Mouse (Mus musculus) embryonic facial prominence, embryonic 11.5 days (tissue): ENCODE measurements around the gene Ubqln4. TPM values are rescaled to one million over a fixed set of nuclear protein-coding genes. Genes with fewer than 3 reads are reported as not detected.

Source experiments
- ATAC-seq: fragments of 200-750 bp; cut with Nextera tagmentation; replicated peaks from 2 replicates; pipeline ENCODE4 v1.8.0; 2017; ENCODE audit warnings: low read depth; ENCODE audit not compliant: insufficient number of reproducible peaks, low FRiP score, low TSS enrichment
- DNase-seq: peaks from one replicate; pipeline ENCODE4 v3.0.0-alpha.2; 2015; ENCODE audit warnings: low spot score
- H3K27ac ChIP-seq: fragments of 300-500 bp; sonication (generic); replicated peaks from 2 replicates; pipeline ENCODE4 v1.5.1; 2014; ENCODE audit warnings: mild to moderate bottlenecking, low read depth, low read length, control low read depth
- H3K27me3 ChIP-seq: fragments of 300-500 bp; sonication (generic); 2 replicates; pipeline ENCODE4 v1.6.1; 2014; ENCODE audit warnings: mild to moderate bottlenecking, low read length, moderate library complexity, mixed read lengths; ENCODE audit not compliant: control insufficient read depth, insufficient read depth
- H3K36me3 ChIP-seq: fragments of 300-500 bp; sonication (generic); replicated peaks from 2 replicates; pipeline ENCODE4 v1.6.1; 2014; ENCODE audit warnings: low read depth, mild to moderate bottlenecking, low read length, moderate library complexity, mixed read lengths; ENCODE audit not compliant: control insufficient read depth, insufficient read depth
- H3K4me1 ChIP-seq: fragments of 300-500 bp; sonication (generic); 2 replicates; pipeline ENCODE4 v1.6.1; 2014; ENCODE audit warnings: low read length, mixed read lengths; ENCODE audit not compliant: control insufficient read depth, insufficient read depth
- H3K4me2 ChIP-seq: fragments of 300-500 bp; sonication (generic); 2 replicates; pipeline ENCODE4 v1.6.1; 2014; ENCODE audit warnings: low read depth, mild to moderate bottlenecking, control low read depth, low read length, moderate library complexity
- H3K4me3 ChIP-seq: fragments of 300-500 bp; sonication (generic); 2 replicates; pipeline ENCODE4 v1.5.1; 2014; ENCODE audit warnings: low read depth, low read length, control low read depth
- H3K9ac ChIP-seq: fragments of 300-500 bp; sonication (generic); replicated peaks from 2 replicates; pipeline ENCODE4 v1.6.1; 2014; ENCODE audit warnings: mild to moderate bottlenecking, control low read depth, low read length
- H3K9me3 ChIP-seq: fragments of 300-500 bp; sonication (generic); replicated peaks from 2 replicates; pipeline ENCODE4 v1.6.1; 2016; ENCODE audit warnings: mild to moderate bottlenecking, low read length, inconsistent platforms, mixed read lengths; ENCODE audit not compliant: control insufficient read depth
- WGBS: fragments of 180-500 bp; shearing (Covaris S2); extraction: QIAGEN DNeasy Blood & Tissue Kit; methylation state at CpG from one replicate; pipeline ENCODE4 v1.1.7; 2014; 5-methylcytosine and 5-hydroxymethylcytosine counted together
- polyA plus RNA-seq: library from polyadenylated mRNA; unstranded; fragments of >200 nt; fragmentation: Nextera tagmentation; extraction: Ambion mirVana; gene quantifications from 2 replicates; pipeline ENCODE4 v1.2.1, GENCODE M21; 2014

Gene Ubqln4
- polyA plus RNA-seq, 1 experiment from 2014 or later: 62.1 TPM

DNA sequence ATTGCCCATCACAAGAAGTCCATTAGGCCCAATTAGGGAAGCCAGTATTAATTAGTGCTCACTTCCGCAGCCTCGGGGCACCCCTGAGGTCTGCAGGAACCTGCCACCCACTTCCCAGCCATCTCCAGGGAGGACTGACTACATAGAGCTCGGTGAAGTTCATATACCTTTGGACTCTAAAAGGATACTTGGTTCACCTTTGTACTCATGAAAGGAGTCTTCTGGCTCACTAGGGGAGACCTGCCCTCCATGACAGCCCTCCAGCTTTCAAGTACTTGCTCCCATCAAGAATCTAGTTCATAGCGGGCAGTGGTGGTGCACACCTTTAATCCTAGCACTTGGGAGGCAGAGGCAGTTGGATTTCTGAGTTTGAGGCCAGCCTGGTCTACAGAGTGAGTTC is 35.1 kb upstream of the Ubqln4 start:
- H3K9me3 ChIP-seq: no peaks in the 10 kb centered on the region
- no peaks in the 10 kb centered on the region for H3K36me3 ChIP-seq
- 87% methylated on average over 4 of the region's 4 CpGs for WGBS
- no peak overlapping the region for H3K4me3 ChIP-seq
- ATAC-seq (no peak), DNase-seq (no peak)
- no peak overlapping the region for H3K4me2 ChIP-seq
- H3K4me1 ChIP-seq: peaks cover 2% of the 10 kb centered on the region; the same call in 1 of the 2 replicates
- no peak overlapping the region for H3K27ac ChIP-seq
- no peak overlapping the region for H3K9ac ChIP-seq
- H3K27me3 ChIP-seq: no peaks in the 10 kb centered on the region

DNA sequence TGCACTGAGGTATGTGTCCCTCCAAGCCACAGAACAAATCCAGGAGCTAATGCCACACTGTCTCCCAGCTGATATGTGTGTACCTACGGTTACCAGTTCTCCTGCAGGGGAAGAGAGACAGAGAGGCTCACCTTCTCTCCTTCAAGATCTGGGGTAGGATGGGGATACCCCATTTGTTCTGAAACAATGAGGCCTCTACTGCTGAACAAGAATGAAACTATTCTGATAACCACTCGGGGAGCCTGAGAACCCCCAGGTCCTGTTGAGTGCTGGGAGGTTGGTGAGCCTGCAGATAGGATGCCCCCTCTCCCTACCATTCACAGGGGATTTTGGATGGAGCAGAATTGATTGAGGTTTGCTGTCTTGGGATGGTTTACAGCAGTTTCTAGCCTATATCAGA is 33.5 kb upstream of the Ubqln4 start:
- 63% methylated on average over 2 of the region's 2 CpGs for WGBS
- H3K4me3 ChIP-seq: no peak overlapping the region
- H3K4me2 ChIP-seq: no peak overlapping the region
- H3K4me1 ChIP-seq: no peaks in the 10 kb centered on the region
- no peaks in the 10 kb centered on the region for H3K9me3 ChIP-seq
- peaks cover 2% of the 10 kb centered on the region for H3K36me3 ChIP-seq
- no peak overlapping the region for H3K27ac ChIP-seq
- H3K27me3 ChIP-seq: no peaks in the 10 kb centered on the region
- ATAC-seq (no peak), DNase-seq (no peak)
- H3K9ac ChIP-seq: no peak overlapping the region

GRCm38 (mm10) chr3:88521156-88521555 is 32.4 kb upstream of the Ubqln4 start:
- DNase-seq (no peak), ATAC-seq (no peak)
- H3K27me3 ChIP-seq: no peaks in the 10 kb centered on the region
- H3K4me3 ChIP-seq: no peak overlapping the region
- peaks cover 3% of the 10 kb centered on the region for H3K36me3 ChIP-seq
- H3K4me2 ChIP-seq: no peak overlapping the region
- H3K9ac ChIP-seq: no peak overlapping the region
- 90% methylated on average over 6 of the region's 6 CpGs for WGBS
- H3K9me3 ChIP-seq: no peaks in the 10 kb centered on the region
- H3K4me1 ChIP-seq: no peaks in the 10 kb centered on the region; the same call in 1 of the 2 replicates
- H3K27ac ChIP-seq: no peak overlapping the region

- Histone ChIP-seq H3K9ac (no peak overlapping the region), H3K9me3 (no peaks in the 10 kb centered on the region), H3K27ac (no peak overlapping the region), H3K27me3 (no peaks in the 10 kb centered on the region), H3K4me1 (no peaks in the 10 kb centered on the region; the same call in 1 of the 2 replicates), H3K4me2 (no peak overlapping the region), H3K4me3 (no peak overlapping the region), H3K36me3 (peaks cover 3% of the 10 kb centered on the region)
- ATAC-seq (0 out of 2 replicates have a peak, but pooled peaks have one; percentile 24), DNase-seq (peak; percentile 85)
- WGBS: 34% methylated on average over 9 of the region's 9 CpGs
These were observed 31.7 kb upstream of the Ubqln4 start for GRCm38 (mm10) chr3:88521803-88522331.

- Histone ChIP-seq H3K27ac (no peak overlapping the region), H3K36me3 (peaks cover 3% of the 10 kb centered on the region), H3K4me1 (peaks cover 6% of the 10 kb centered on the region), H3K9ac (no peak overlapping the region), H3K9me3 (no peaks in the 10 kb centered on the region), H3K27me3 (no peaks in the 10 kb centered on the region), H3K4me3 (no peak overlapping the region), H3K4me2 (no peak overlapping the region)
- DNase-seq: no peak
- 88% methylated on average over 8 of the region's 8 CpGs for WGBS
- ATAC-seq: no peak
These were observed 30.5 kb upstream of the Ubqln4 start for GRCm38 (mm10) chr3:88523027-88523426.

DNA sequence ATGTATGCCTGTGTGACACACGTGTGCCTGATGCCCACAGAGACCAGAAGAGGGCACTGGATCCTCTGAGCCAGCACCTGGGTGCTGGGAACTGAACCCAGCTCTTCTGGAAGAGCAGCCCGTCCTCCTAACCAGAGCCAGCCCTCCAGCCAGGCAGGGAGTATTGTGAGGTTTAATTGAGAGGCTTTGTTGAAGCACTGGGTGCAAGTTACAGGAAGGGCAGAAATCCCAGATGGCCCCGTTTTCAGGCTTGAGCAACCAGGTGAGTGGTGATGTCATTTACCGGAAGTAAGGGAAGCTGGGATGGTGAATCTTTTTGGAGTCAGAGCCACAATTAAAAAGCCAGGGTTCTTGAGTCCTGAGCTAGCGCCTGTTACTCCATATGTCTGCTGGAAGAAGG is 28.5 kb upstream of the Ubqln4 start:
- Histone ChIP-seq H3K27ac (no peak overlapping the region), H3K4me2 (no peak overlapping the region), H3K4me1 (peaks cover 11% of the 10 kb centered on the region), H3K9ac (no peak overlapping the region), H3K36me3 (peaks cover 3% of the 10 kb centered on the region), H3K9me3 (no peaks in the 10 kb centered on the region), H3K27me3 (no peaks in the 10 kb centered on the region), H3K4me3 (no peak overlapping the region)
- DNase-seq: no peak
- 78% methylated on average over 5 of the region's 5 CpGs for WGBS
- ATAC-seq: no peak

GRCm38 (mm10) chr3:88526157-88527131 is 27.1 kb upstream of the Ubqln4 start:
- peak; percentile 95 for DNase-seq
- no peak overlapping the region for H3K9ac ChIP-seq
- H3K4me2 ChIP-seq: no peak overlapping the region
- H3K4me3 ChIP-seq: no peak overlapping the region
- no peaks in the 10 kb centered on the region for H3K27me3 ChIP-seq
- H3K9me3 ChIP-seq: no peaks in the 10 kb centered on the region
- H3K4me1 ChIP-seq: peaks cover 11% of the 10 kb centered on the region
- WGBS: 31% methylated on average over 17 of the region's 17 CpGs
- no peak overlapping the region for H3K27ac ChIP-seq
- H3K36me3 ChIP-seq: peaks cover 3% of the 10 kb centered on the region
- ATAC-seq: peak; percentile 54

GRCm38 (mm10) chr3:88527565-88527964 is 26.0 kb upstream of the Ubqln4 start:
- 25% methylated on average over 8 of the region's 8 CpGs for WGBS
- peak overlapping the region; percentile 46 for H3K9ac ChIP-seq
- H3K27me3 ChIP-seq: no peaks in the 10 kb centered on the region
- H3K9me3 ChIP-seq: no peaks in the 10 kb centered on the region
- ATAC-seq: no peak
- peak overlapping the region; percentile 29 for H3K4me2 ChIP-seq
- no peak for DNase-seq
- peak overlapping the region; percentile 25; the same call in 1 of the 2 replicates for H3K27ac ChIP-seq
- no peak overlapping the region for H3K4me3 ChIP-seq
- peaks cover 3% of the 10 kb centered on the region for H3K36me3 ChIP-seq
- H3K4me1 ChIP-seq: peaks cover 11% of the 10 kb centered on the region
